Mouse (Mus musculus): ENCODE data around the gene Smim10l2a. TPM values are rescaled to one million over a fixed set of nuclear protein-coding genes. Genes with fewer than 3 reads are reported as not detected.

Smim10l2a gene
- polyA plus RNA-seq, 1 experiment from 2014 or later, result 4.1 TPM

Other genes starting within 250 kb of the Smim10l2a start
- gene 3830403N18Rik, start 238.0 kb upstream of the Smim10l2a start, polyA plus RNA-seq (2016; fragmentation: Nextera tagmentation; extraction: Ambion mirVana), result 0.90 and 1.1 TPM in 2 replicates
- gene Gm773, start 161.7 kb upstream of the Smim10l2a start, polyA plus RNA-seq (2016; fragmentation: Nextera tagmentation; extraction: Ambion mirVana), result not detected in 2 replicates
- gene Zfp449, start 28.2 kb upstream of the Smim10l2a start, polyA plus RNA-seq (2016; fragmentation: Nextera tagmentation; extraction: Ambion mirVana), result 5.2 and 6.1 TPM in 2 replicates
- 0.57 and 1.3 TPM in 2 replicates for gene Gm2174, start 73.4 kb downstream of the Smim10l2a start, polyA plus RNA-seq (2016; fragmentation: Nextera tagmentation; extraction: Ambion mirVana)
- gene Ints6l, start 80.3 kb downstream of the Smim10l2a start, polyA plus RNA-seq (2016; fragmentation: Nextera tagmentation; extraction: Ambion mirVana), result 19.4 and 23.9 TPM in 2 replicates
- not detected in 2 replicates for gene Gm10477, start 150.2 kb downstream of the Smim10l2a start, polyA plus RNA-seq (2016; fragmentation: Nextera tagmentation; extraction: Ambion mirVana)
- not detected in 2 replicates for gene Gm648, start 175.0 kb downstream of the Smim10l2a start, polyA plus RNA-seq (2016; fragmentation: Nextera tagmentation; extraction: Ambion mirVana)
- gene Mmgt1, start 223.5 kb downstream of the Smim10l2a start, polyA plus RNA-seq (2016; fragmentation: Nextera tagmentation; extraction: Ambion mirVana), result 38.9 and 39.6 TPM in 2 replicates
- gene Slc9a6, start 235.2 kb downstream of the Smim10l2a start, polyA plus RNA-seq (2016; fragmentation: Nextera tagmentation; extraction: Ambion mirVana), result 13.3 and 15.6 TPM in 2 replicates

Data from hindbrain, embryonic 10.5 days (tissue).